Mouse (Mus musculus) urinary bladder, postnatal 25 days (tissue): ENCODE measurements at regions not wholly inside any gene's neighbourhood (a gene's known extent, or its start where the extent isn't known, plus 50 kb on each side); places are given as distances from the start of the nearest gene placed in this dataset.
A peak's percentile ranks its signal among the peaks of the same experiment; 100 is the strongest.
"Not testable (repeated sequence)": the region's sequence is repeated elsewhere in the genome, so short reads cannot be mapped to it uniquely, and the experiment has no call there.

Experiments used
- DNase-seq: peaks from one replicate; pipeline ENCODE4 v3.0.0; 2022; ENCODE audit warnings: low spot score

- not testable (repeated sequence) for DNase-seq
Measured at GRCm38 (mm10) chr1:112486046-112486445, 621.3 kb upstream of the Dsel start.

- peak; percentile 16 for DNase-seq
Measured at GRCm38 (mm10) chr1:112456047-112456446, 591.3 kb upstream of the Dsel start.

GRCm38 (mm10) chr1:112452390-112452789 lies 587.7 kb upstream of the Dsel start:
- no peak for DNase-seq

GRCm38 (mm10) chr1:112451622-112452021 lies 586.9 kb upstream of the Dsel start:
- DNase-seq = no peak

GRCm38 (mm10) chr1:112439109-112439508 lies 574.4 kb upstream of the Dsel start:
- DNase-seq = no peak

GRCm38 (mm10) chr1:112416350-112417083 lies 551.8 kb upstream of the Dsel start:
- DNase-seq = no peak

- DNase-seq = peak; percentile 10
Measured at GRCm38 (mm10) chr1:112388807-112389206, 524.1 kb upstream of the Dsel start.

- DNase-seq = no peak
Measured at GRCm38 (mm10) chr1:112384015-112384414, 519.3 kb upstream of the Dsel start.

- DNase-seq = no peak
Measured at GRCm38 (mm10) chr1:112379651-112380264, 515.0 kb upstream of the Dsel start.

GRCm38 (mm10) chr1:112378660-112379059 lies 513.9 kb upstream of the Dsel start:
- no peak for DNase-seq

GRCm38 (mm10) chr1:112355816-112356215 lies 491.1 kb upstream of the Dsel start:
- DNase-seq = no peak
